Mouse (Mus musculus) adrenal gland, postnatal 36 days (tissue): ENCODE measurements around the gene Ugt1a6a. TPM values are rescaled to one million over a fixed set of nuclear protein-coding genes. Genes with fewer than 3 reads are reported as not detected.

ENCODE experiments used
- DNase-seq, 2 experiments: peaks; one replicate each; pipeline ENCODE4 v3.0.0; 2021; ENCODE audit warnings: mixed read lengths in 1 of 2
- total RNA-seq, 2 experiments: library from RNA; stranded (reverse); gene quantifications; 2 replicates each; pipeline ENCODE4 v1.2.3; 2021

The Ugt1a6a gene
- total RNA-seq, 2 experiments from 2014 or later = 15.0 to 15.7 TPM

GRCm38 (mm10) chr1:88268070-88268469 lies 133.5 kb downstream of the Ugt1a6a start:
- no peak for DNase-seq

Other genes with a start within 250 kb of the Ugt1a6a start
- gene Usp40, start 126.3 kb upstream of the Ugt1a6a start, total RNA-seq = 10 to 100 TPM; 22.7 to 23.8 TPM
- under 1 TPM in 1 of 2 experiments, not detected in 1; 0.16 TPM for gene Ugt1a10, start 79.4 kb upstream of the Ugt1a6a start, total RNA-seq
- gene Ugt1a9, start 64.0 kb upstream of the Ugt1a6a start, total RNA-seq = under 1 TPM in 1 of 2 experiments, not detected in 1; 0.26 TPM
- gene Ugt1a8, start 47.0 kb upstream of the Ugt1a6a start, total RNA-seq = not detected
- 1 to 10 TPM; 2.7 to 2.8 TPM for gene Ugt1a7c, start 39.7 kb upstream of the Ugt1a6a start, total RNA-seq
- 1 to 10 TPM; 3.6 to 7.5 TPM for gene Ugt1a6b, start 31.6 kb upstream of the Ugt1a6a start, total RNA-seq
- under 1 TPM; 0.17 to 0.20 TPM for gene Ugt1a5, start 31.2 kb downstream of the Ugt1a6a start, total RNA-seq
- gene Ugt1a2, start 65.8 kb downstream of the Ugt1a6a start, total RNA-seq = under 1 TPM in 1 of 2 experiments, not detected in 1; 0.33 TPM
- gene Dnajb3, start 71.0 kb downstream of the Ugt1a6a start, total RNA-seq = 1 to 10 TPM; 1.5 to 5.9 TPM
- gene Ugt1a1, start 77.2 kb downstream of the Ugt1a6a start, total RNA-seq = 10 to 100 TPM in 1 of 2 experiments, under 1 TPM in 1; 0.73 to 55.5 TPM
- gene Mroh2a, start 92.2 kb downstream of the Ugt1a6a start, total RNA-seq = under 1 TPM; 0.30 to 0.43 TPM
- gene Hjurp, start 142.8 kb downstream of the Ugt1a6a start, total RNA-seq = 10 to 100 TPM; 31.0 to 35.9 TPM
- gene Trpm8, start 142.9 kb downstream of the Ugt1a6a start, total RNA-seq = not detected